Mouse (Mus musculus) forebrain, embryonic 16.5 days (tissue): ENCODE measurements at regions not wholly inside any gene's neighbourhood (a gene's known extent, or its start where the extent isn't known, plus 50 kb on each side); places are given as distances from the start of the nearest gene placed in this dataset.

Experiments
- ATAC-seq: fragments of 200-750 bp; cut with Nextera tagmentation; 2 replicates; pipeline ENCODE4 v1.8.0; 2017; ENCODE audit warnings: mild to moderate bottlenecking, moderate library complexity
- H3K27ac ChIP-seq: fragments of 300-500 bp; sonication (generic); 2 replicates; pipeline ENCODE4 v1.5.1; 2014; ENCODE audit warnings: low read length, control low read depth
- H3K27me3 ChIP-seq: fragments of 300-500 bp; sonication (generic); replicated peaks from 2 replicates; pipeline ENCODE4 v1.6.1; 2014; ENCODE audit warnings: low read length; ENCODE audit not compliant: control insufficient read depth, insufficient read depth
- H3K36me3 ChIP-seq: fragments of 300-500 bp; sonication (generic); 2 replicates; pipeline ENCODE4 v1.6.1; 2014; ENCODE audit not compliant: control insufficient read depth, insufficient read depth
- H3K4me1 ChIP-seq: fragments of 300-500 bp; sonication (generic); replicated peaks from 2 replicates; pipeline ENCODE4 v1.6.1; 2014; ENCODE audit warnings: low read length; ENCODE audit not compliant: control insufficient read depth, insufficient read depth
- H3K4me2 ChIP-seq: fragments of 300-500 bp; sonication (generic); 2 replicates; pipeline ENCODE4 v1.6.1; 2014; ENCODE audit warnings: mild to moderate bottlenecking, low read length, control low read depth
- H3K4me3 ChIP-seq: fragments of 300-500 bp; sonication (generic); replicated peaks from 2 replicates; pipeline ENCODE4 v1.5.1; 2014; ENCODE audit warnings: mild to moderate bottlenecking, low read length, control low read depth
- H3K9ac ChIP-seq: fragments of 300-500 bp; sonication (generic); replicated peaks from 2 replicates; pipeline ENCODE4 v1.6.1; 2014; ENCODE audit warnings: low read depth, low read length, control low read depth
- H3K9me3 ChIP-seq: fragments of 300-500 bp; sonication (generic); 2 replicates; pipeline ENCODE4 v1.6.1; 2016; ENCODE audit warnings: low read length; ENCODE audit not compliant: control insufficient read depth
- WGBS: fragments of 180-500 bp; shearing (Covaris S2); extraction: QIAGEN DNeasy Blood & Tissue Kit; methylation state at CpG from one replicate; pipeline ENCODE4 v1.1.7; 2014; 5-methylcytosine and 5-hydroxymethylcytosine counted together

- ATAC-seq: no peak
- H3K4me3 ChIP-seq: no peak overlapping the region
- no peak overlapping the region for H3K27ac ChIP-seq
- 69% methylated on average over 1 of the region's 1 CpGs for WGBS
- no peaks in the 10 kb centered on the region for H3K36me3 ChIP-seq
- H3K27me3 ChIP-seq: no peaks in the 10 kb centered on the region
- no peak overlapping the region for H3K4me2 ChIP-seq
- H3K9me3 ChIP-seq: no peaks in the 10 kb centered on the region
- no peaks in the 10 kb centered on the region for H3K4me1 ChIP-seq
- no peak overlapping the region for H3K9ac ChIP-seq
These were observed 103.5 kb downstream of the Ids start for GRCm38 (mm10) chrX:70261360-70261759.

- H3K9ac ChIP-seq: no peak overlapping the region
- no peaks in the 10 kb centered on the region for H3K27me3 ChIP-seq
- H3K9me3 ChIP-seq: no peaks in the 10 kb centered on the region
- H3K4me2 ChIP-seq: no peak overlapping the region
- H3K4me1 ChIP-seq: no peaks in the 10 kb centered on the region
- ATAC-seq: peak; percentile 63; the same call in 1 of the 2 replicates
- 32% methylated on average over 1 of the region's 1 CpGs for whole genome bisulfite sequencing
- H3K36me3 ChIP-seq: no peaks in the 10 kb centered on the region
- H3K27ac ChIP-seq: no peak overlapping the region
- no peak overlapping the region for H3K4me3 ChIP-seq
These were observed 148.9 kb downstream of the Ids start for GRCm38 (mm10) chrX:70216011-70216410.

DNA sequence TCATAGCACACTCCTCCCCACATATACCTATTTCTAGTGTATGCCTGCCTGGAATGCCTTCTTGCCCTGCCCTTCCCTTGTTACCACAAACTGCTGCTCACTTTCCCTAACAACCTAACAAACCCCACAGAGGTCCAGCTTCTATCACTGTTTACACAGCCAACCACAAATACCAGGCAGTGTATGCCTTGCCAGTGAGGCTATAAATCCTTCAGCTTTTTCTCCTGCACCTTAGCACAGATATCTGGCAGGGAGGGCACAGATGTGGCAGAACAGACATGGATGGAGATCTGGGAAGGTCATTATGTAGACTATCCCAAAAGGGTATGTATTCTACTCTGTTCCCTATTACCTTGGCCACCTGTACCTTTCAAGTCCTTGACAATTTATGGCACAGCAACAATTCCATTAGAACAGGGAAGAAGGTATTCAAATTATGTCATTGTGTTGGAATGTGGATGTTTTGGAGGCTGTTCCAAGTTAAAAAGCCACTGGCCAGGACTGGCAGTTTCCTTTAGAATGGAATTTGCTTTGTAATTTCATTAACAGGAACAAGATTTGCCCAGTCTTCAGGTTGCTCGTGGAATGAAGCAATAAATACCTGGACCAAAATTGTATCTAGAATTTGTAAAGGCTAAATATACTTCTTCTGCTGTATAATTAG lies 180.3 kb downstream of the Ids start:
- H3K4me2 ChIP-seq: no peak overlapping the region
- H3K4me3 ChIP-seq: no peak overlapping the region
- H3K9ac ChIP-seq: no peak overlapping the region
- H3K9me3 ChIP-seq: no peaks in the 10 kb centered on the region
- no peaks in the 10 kb centered on the region for H3K36me3 ChIP-seq
- no peaks in the 10 kb centered on the region for H3K27me3 ChIP-seq
- H3K27ac ChIP-seq: no peak overlapping the region
- H3K4me1 ChIP-seq: no peaks in the 10 kb centered on the region
- ATAC-seq: no peak
- WGBS: 69% methylated on average over 1 of the region's 1 CpGs

DNA sequence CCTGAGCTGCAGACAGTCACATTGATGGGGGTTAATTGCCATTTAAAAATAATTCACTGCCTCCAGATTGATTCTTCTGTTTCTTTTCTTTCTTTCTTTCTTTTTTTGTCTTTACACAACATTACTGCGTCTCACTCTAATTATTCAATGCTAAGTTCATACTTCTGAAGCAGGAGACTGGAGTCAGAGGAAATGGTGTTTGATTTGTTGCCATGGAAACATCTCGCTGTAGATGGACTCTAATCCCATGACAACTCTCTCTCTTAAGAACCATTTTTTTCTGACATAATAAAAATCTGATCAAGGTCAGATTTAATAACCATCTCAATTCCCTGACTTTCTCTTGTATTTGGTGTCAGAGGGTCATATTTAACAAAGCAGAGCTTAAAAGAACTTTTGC lies 195.1 kb downstream of the Ids start:
- H3K4me1 ChIP-seq: no peaks in the 10 kb centered on the region
- H3K9me3 ChIP-seq: no peaks in the 10 kb centered on the region
- no peak overlapping the region for H3K4me2 ChIP-seq
- H3K4me3 ChIP-seq: no peak overlapping the region
- H3K27ac ChIP-seq: no peak overlapping the region
- no peaks in the 10 kb centered on the region for H3K27me3 ChIP-seq
- H3K9ac ChIP-seq: no peak overlapping the region
- ATAC-seq: no peak
- 37% methylated on average over 2 of the region's 2 CpGs for WGBS
- H3K36me3 ChIP-seq: no peaks in the 10 kb centered on the region

- no peak overlapping the region for H3K4me3 ChIP-seq
- H3K27me3 ChIP-seq: no peaks in the 10 kb centered on the region
- H3K9me3 ChIP-seq: no peaks in the 10 kb centered on the region
- 0 out of 2 replicates have a peak, but pooled peaks have one; percentile 20 for ATAC-seq
- H3K36me3 ChIP-seq: no peaks in the 10 kb centered on the region
- no peaks in the 10 kb centered on the region for H3K4me1 ChIP-seq
- no peak overlapping the region for H3K27ac ChIP-seq
- no peak overlapping the region for H3K9ac ChIP-seq
- no peak overlapping the region for H3K4me2 ChIP-seq
- 13% methylated on average over 4 of the region's 4 CpGs for WGBS
These were observed 203.9 kb downstream of the Ids start for GRCm38 (mm10) chrX:70161011-70161410.
